Mouse (Mus musculus) embryonic fibroblast, embryonic 13.5 days (primary cell): ENCODE data around the gene Pdrg1. TPM values are rescaled to one million over a fixed set of nuclear protein-coding genes. Genes with fewer than 3 reads are reported as not detected.

ENCODE experiments used
- H3K27ac ChIP-seq: 2 replicates; pipeline ENCODE4 v1.5.1; 2012; ENCODE audit warnings: low read length, control low read depth, inconsistent platforms; ENCODE audit not compliant: insufficient read depth
- H3K4me1 ChIP-seq: 2 replicates; pipeline ENCODE4 v1.6.1; 2011; ENCODE audit warnings: low read length; ENCODE audit not compliant: control insufficient read depth, insufficient read depth
- H3K4me3 ChIP-seq: 2 replicates; pipeline ENCODE4 v1.5.1; 2011; ENCODE audit warnings: mild to moderate bottlenecking, control low read depth, low read length; ENCODE audit not compliant: insufficient read depth
- CTCF ChIP-seq: IDR thresholded peaks from 2 replicates; pipeline ENCODE4 v1.5.1; 2011; ENCODE audit warnings: mild to moderate bottlenecking, control low read depth, low read length, moderate library complexity, borderline replicate concordance; ENCODE audit not compliant: insufficient read depth
- POLR2A ChIP-seq: IDR thresholded peaks from 2 replicates; pipeline ENCODE4 v1.6.1; 2011; ENCODE audit warnings: low read depth, mild to moderate bottlenecking, control low read depth, low read length, moderate library complexity
- polyA plus RNA-seq: library from polyadenylated mRNA; stranded (reverse); fragments of >200 nt; gene quantifications from 2 replicates; pipeline ENCODE4 v1.2.4, GENCODE M21; 2011; ENCODE audit warnings: low read depth; ENCODE audit not compliant: missing spikeins, insufficient read length

Gene Pdrg1
- 137 and 174 TPM in 2 replicates for polyA plus RNA-seq

- Histone ChIP-seq H3K4me3 (peak within 1 kb of the TSS; percentile 84), H3K27ac (no peak within 1 kb of the TSS)
Observed at GRCm38 (mm10) chr2:153014758-153015593, at the start of gene Pdrg1. TSS of gene Pdrg1 (minus strand) at chr2:153015427.

GRCm38 (mm10) chr2:153064190-153064970, 49.2 kb upstream of the Pdrg1 start:
- H3K27ac ChIP-seq, result no peak overlapping the region
- H3K4me3 ChIP-seq, result no peak overlapping the region
- no peaks in the 10 kb centered on the region for H3K4me1 ChIP-seq
- TF ChIP-seq POLR2A, result no peak
- no peak for TF ChIP-seq CTCF

More at GRCm38 (mm10) chr2:153014758-153015593, at the start of gene Pdrg1:
- H3K4me1 ChIP-seq, result peaks cover 8% of the 10 kb centered on the region; the same call in 1 of the 2 replicates
- TF ChIP-seq POLR2A (peak; percentile 97), CTCF (peak; percentile 66)

DNA sequence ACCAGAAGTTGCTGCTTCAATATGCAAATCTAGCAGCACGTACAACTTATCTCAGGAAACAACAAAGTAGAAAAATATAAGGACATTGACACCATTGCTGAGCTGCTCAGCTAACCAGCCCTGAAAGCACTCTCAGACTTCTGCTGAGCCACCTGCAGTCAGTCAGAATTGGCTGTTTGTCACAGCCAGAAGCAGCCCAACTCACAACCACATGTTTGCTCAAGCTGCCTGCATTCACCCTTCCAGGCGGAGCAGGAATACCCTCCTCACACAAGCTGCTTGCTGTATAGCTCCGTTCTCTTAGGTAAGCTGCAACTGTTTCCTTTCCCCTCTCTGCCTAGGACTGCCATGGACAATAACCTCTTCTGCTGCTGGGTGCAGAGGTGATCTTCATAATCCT, 48.2 kb upstream of the Pdrg1 start:
- no peak for TF ChIP-seq CTCF
- no peak for TF ChIP-seq POLR2A
- no peaks in the 10 kb centered on the region for H3K4me1 ChIP-seq
- H3K27ac ChIP-seq, result no peak overlapping the region
- H3K4me3 ChIP-seq, result no peak overlapping the region

- TF ChIP-seq CTCF (no peak), POLR2A (no peak)
- Histone ChIP-seq H3K4me3 (no peak overlapping the region), H3K27ac (no peak overlapping the region), H3K4me1 (no peaks in the 10 kb centered on the region)
Observed at GRCm38 (mm10) chr2:153060216-153060615, 45.0 kb upstream of the Pdrg1 start.

GRCm38 (mm10) chr2:153058365-153058764, 43.1 kb upstream of the Pdrg1 start:
- no peak overlapping the region for H3K27ac ChIP-seq
- TF ChIP-seq CTCF (no peak), POLR2A (no peak)
- H3K4me1 ChIP-seq, result no peaks in the 10 kb centered on the region
- no peak overlapping the region for H3K4me3 ChIP-seq

- no peak overlapping the region for H3K4me3 ChIP-seq
- no peak overlapping the region for H3K27ac ChIP-seq
- TF ChIP-seq POLR2A (no peak), CTCF (no peak)
- no peaks in the 10 kb centered on the region for H3K4me1 ChIP-seq
Observed at GRCm38 (mm10) chr2:153055270-153055920, 40.2 kb upstream of the Pdrg1 start.

- Histone ChIP-seq H3K4me3 (no peak overlapping the region), H3K27ac (no peak overlapping the region), H3K4me1 (no peaks in the 10 kb centered on the region)
- TF ChIP-seq POLR2A, result no peak
- TF ChIP-seq CTCF, result no peak
Observed at GRCm38 (mm10) chr2:153053896-153054295, 38.7 kb upstream of the Pdrg1 start.

DNA sequence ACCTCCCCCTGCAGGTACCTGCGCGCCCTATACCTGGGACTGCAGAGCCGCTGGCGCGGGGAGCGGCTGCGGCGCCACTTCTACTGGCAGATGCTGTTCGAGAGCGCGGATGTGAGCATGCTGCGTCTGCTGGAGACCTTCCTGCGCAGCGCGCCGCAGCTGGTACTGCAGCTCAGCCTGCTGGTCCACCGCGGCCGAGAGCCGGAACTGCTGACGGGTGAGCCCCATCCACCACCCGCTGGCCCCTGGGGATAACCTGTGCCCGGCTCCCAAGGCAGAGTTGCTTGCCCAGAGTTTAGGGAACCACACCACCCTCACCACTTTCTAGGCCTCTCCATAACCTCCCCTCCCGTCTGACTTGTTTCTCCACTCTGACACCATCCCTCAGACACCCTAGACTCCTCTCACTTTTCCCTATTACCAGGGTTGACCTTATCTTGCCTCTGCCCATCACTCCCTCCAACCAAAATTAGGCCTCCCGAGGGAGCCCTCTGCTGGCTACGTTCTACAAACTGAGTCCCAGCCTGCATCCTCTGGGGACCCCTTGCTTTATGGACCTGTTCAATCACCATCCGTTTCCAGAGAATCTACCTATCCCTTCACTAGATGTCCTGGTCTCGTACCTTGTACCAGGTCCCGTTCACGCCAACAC, 37.6 kb upstream of the Pdrg1 start:
- Histone ChIP-seq H3K27ac (no peak overlapping the region), H3K4me1 (no peaks in the 10 kb centered on the region), H3K4me3 (no peak overlapping the region)
- TF ChIP-seq CTCF, result no peak
- TF ChIP-seq POLR2A, result no peak

DNA sequence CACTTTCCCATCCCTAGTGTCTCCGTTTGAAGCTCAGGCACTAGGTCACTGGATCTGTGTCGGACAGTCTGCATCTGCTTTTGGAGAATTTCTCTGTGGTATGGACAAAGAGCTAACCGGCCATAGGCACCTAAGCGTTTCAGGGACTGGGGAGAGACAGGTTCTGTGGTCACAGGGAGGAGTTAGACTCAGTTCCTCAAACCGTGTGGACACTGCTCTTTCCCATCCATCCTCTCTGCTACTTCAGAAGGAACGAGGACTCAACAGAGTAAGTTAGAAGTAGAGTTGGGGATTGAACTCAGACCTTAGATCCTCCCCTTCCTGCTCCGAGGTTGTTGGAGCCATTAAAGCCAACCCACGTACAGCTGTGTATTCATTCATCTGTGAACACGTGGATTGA, 36.3 kb upstream of the Pdrg1 start:
- Histone ChIP-seq H3K4me3 (no peak overlapping the region), H3K27ac (no peak overlapping the region), H3K4me1 (no peaks in the 10 kb centered on the region)
- TF ChIP-seq CTCF, result no peak
- TF ChIP-seq POLR2A, result no peak
